Mouse (Mus musculus): ENCODE results near the gene Mmd2. TPM values are rescaled to one million over a fixed set of nuclear protein-coding genes. Genes with fewer than 3 reads are reported as not detected.

Mmd2 gene
- polyA plus RNA-seq (2017; shearing (Covaris generic)): not detected

DNA sequence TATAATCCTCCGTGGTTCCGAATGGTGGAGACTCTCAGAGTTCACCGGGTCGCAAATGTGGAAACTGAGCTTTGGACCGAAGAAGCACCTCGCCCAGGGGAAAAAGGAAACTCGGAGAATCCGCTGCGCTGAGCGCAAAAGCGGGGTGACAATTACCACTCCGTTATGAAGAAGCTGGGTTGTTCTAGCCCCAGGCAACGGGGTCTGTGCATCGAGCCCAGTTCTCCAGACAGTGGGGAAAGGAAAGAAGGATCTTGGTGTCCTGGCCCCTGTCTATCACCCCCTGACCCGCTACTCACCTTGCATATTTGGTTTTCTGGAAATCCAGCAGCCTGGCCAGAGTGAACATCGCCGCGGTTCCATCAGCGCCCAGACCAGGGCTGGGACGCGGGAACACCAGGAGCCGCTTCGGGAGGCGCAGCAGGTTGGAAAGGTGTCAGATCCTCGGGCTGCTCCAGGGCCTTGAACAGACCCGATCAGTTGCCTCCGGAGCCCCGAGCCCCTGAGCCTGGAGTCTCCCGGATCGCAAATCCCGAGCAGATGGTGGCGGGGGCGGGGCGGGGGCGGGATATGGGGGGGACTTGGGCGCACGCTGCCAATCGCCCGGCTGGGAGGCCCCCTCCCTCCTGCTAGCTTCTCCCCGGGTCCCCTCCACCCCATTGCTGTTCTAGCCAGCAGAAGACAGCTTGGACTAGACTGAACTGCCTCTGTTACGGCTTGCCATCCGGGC, at the start of gene Mmd2:
Gene Mmd2, minus strand, starts transcription at position 542 of the 730 bp plus-strand sequence.

GRCm38 (mm10) chr5:142627398-142627797, 18.8 kb upstream of the Mmd2 start, which contains the start of gene Wipi2:
Gene Wipi2 (plus strand): TSS chr5:142627698.

GRCm38 (mm10) chr5:142550706-142551652, 57.6 kb downstream of the Mmd2 start, which contains the start of gene Radil:
Gene Radil (minus strand): TSS chr5:142551098.

GRCm38 (mm10) chr5:142529915-142530314, 78.7 kb downstream of the Mmd2 start, which contains the start of gene Papolb:
Gene Papolb (minus strand): TSS chr5:142530076.

Other genes with a start within 250 kb of the Mmd2 start
- 11.8 TPM for gene Foxk1, start 207.3 kb downstream of the Mmd2 start, polyA plus RNA-seq (2017; shearing (Covaris generic))
- gene Ap5z1, start 144.9 kb downstream of the Mmd2 start, polyA plus RNA-seq (2017; shearing (Covaris generic)): 19.6 TPM
- gene Papolb, start 78.7 kb downstream of the Mmd2 start, polyA plus RNA-seq (2017; shearing (Covaris generic)): not detected
- not detected for gene Radil, start 57.7 kb downstream of the Mmd2 start, polyA plus RNA-seq (2017; shearing (Covaris generic))
- 57.8 TPM for gene Wipi2, start 18.9 kb upstream of the Mmd2 start, polyA plus RNA-seq (2017; shearing (Covaris generic))
- gene Slc29a4, start 83.7 kb upstream of the Mmd2 start, polyA plus RNA-seq (2017; shearing (Covaris generic)): 0.75 TPM
- 34.5 TPM for gene Tnrc18, start 208.9 kb upstream of the Mmd2 start, polyA plus RNA-seq (2017; shearing (Covaris generic))